Mouse (Mus musculus): Measurements from ENCODE around the gene Gja10.

Gene Gja10

DNA sequence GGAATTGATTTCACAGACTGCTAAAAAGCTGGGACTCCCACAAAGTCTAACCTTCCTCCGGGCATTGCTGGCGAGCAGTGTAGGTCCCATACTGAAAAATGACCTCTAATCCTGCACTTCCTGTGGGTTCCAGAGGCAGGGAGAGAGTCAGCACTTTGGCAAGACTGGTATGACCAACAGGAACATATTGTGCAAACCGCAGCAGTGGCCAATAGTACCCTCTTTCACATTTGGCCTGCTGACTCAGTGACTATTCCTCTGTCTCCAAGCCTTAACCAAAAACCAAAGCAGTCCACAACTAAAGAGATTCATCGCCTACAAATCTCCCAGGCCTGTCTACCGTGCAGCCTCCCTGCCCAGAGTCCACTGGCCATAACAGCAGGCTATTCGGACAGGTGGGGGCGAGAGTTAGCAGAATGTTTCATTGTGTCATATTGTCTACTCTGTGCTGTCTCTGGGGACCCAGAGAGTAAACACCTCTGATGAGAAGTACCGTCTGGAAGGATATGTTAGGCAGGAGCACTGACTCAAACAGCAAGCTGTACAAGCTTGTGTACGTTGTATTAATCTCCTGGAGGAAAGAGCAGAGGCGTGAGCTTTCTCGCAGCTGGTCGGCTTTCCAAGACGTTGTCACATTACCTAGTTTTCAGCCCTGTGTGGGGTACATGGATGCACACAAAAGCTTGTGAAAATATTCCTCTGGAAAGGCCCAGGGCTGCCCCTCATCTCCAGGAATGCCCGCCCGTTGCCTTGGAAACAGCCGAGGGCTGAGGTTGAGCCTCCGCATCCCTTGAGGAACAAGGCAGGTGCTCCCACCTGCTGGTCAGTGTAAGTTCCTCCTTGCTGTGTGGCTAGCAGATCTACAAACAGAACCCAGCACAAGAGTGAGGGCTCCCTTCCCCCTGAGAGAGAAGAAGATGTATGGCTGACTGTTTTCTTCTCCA lies 32.3 kb downstream of the Gja10 start:
- ChIA-PET CTCF (interaction anchor here in 3 of 4 experiments (0.5 to 4.5 kb wide), 5 partner anchors 8 to 33 kb away, joined by 3 to 37 read pairs (median 3); no protein-coding TSS in a partner anchor), POLR2A (interaction anchor here in 1 of 4 experiments (0.6 kb wide), 1 partner anchor 352 kb away, joined by 6 read pairs; no protein-coding TSS in a partner anchor)

- ChIA-PET POLR2A (interaction anchor here in 1 of 4 experiments (0.7 kb wide), 1 partner anchor 246 kb away, joined by 3 read pairs; no protein-coding TSS in a partner anchor), CTCF (no interaction called here)
These were observed 33.5 kb downstream of the Gja10 start for GRCm38 (mm10) chr4:32569054-32569453.

DNA sequence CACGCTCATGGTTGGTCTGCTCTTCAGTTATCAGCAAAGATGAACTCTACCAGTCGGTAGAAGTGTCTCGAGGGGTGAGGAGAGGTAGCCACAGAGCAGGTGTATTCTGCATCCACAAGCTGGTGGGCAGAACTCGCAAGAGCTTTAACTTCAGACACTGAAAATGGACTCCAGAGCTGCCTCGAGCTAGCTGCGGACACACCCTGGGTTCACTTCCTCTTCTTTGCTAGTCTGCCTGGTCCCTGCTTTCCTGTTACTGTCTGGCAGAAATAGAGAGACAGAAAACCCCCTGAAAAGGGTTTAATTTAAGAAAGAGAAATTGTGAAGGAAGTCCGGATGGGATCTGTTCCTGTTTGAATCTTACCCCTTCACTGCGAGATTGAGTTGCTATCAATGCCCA lies 37.6 kb downstream of the Gja10 start:
- ChIA-PET CTCF (interaction anchor here in 1 of 4 experiments (1.8 kb wide), 1 partner anchor 508 kb away, joined by 6 read pairs; no protein-coding TSS in a partner anchor), POLR2A (no interaction called here)

DNA sequence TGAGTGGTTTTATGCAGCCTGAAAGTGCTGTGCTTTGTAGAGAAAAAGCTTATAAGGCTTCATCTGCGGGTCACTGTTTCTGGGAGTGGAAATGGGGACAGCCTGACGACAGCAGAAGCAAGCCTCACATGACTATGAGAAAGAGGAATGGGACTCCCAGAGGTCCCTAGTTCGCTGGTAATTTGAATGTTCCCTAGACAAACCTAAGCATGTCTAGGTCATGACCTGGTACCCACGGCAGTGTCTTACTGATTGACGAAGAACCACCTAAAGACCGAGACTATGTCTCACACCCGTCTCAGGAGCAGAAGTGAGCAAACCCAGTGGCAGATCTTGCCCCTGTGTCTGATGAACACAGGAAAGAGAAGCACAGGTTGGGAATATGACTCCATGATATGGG lies 38.1 kb downstream of the Gja10 start:
- POLR2A ChIA-PET, result interaction anchor here in 2 of 4 experiments (0.6 to 1.0 kb wide), 2 partner anchors 17 to 310 kb away, joined by 5 to 11 read pairs; no protein-coding TSS in a partner anchor
- CTCF ChIA-PET, result interaction anchor here in 1 of 4 experiments (1.8 kb wide), 1 partner anchor 507 kb away, joined by 6 read pairs; no protein-coding TSS in a partner anchor

DNA sequence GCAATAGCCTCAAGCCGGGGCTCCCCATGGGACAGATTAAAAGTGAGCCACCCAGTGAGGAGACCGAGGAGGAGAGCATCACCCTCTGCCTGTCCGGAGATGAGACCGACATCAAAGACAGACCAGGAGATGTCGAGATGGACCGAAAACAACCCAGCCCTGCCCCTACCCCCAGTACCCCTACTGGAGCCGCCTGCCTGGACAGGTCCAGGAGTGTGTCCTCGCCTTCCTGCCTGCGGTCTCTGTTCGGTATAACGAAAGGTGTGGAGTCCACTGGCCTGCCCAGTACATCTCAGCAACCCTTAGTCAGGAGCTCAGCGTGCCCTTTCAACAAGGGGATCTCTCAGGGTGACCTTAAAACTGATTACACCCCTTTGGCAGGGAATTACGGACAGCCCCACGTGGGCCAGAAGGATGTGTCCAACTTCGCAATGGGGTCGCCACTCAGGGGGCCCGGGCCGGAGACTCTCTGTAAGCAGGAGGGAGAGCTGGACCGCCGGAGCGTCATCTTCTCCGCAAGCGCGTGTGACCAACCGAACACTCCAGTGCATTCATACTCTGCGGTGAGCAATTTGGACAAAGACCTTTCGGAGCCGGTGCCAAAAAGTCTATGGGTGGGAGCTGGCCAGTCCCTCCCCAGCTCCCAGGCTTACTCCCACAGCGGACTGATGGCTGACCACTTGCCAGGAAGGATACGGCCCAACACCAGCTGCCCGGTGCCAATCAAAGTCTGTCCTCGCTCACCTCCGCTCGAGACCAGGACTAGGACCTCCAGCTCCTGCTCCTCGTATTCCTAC lies 40.0 kb downstream of the Gja10 start:
- CTCF ChIA-PET, result interaction anchor here (0.5 to 3.0 kb wide), 28 partner anchors 8 to 708 kb away, joined by 3 to 37 read pairs (median 4); no protein-coding TSS in a partner anchor
- POLR2A ChIA-PET, result interaction anchor here in 3 of 4 experiments (1.0 to 2.1 kb wide), 7 partner anchors 10 to 595 kb away, joined by 3 to 5 read pairs (median 3); partner anchors contain the start of genes Bach2 (in 1 of the 3), Casp8ap2 (in 1 of the 3) and Mdn1 (in 1 of the 3)

GRCm38 (mm10) chr4:32561555-32562095 lies 40.9 kb downstream of the Gja10 start:
- CTCF ChIA-PET, result interaction anchor here (0.5 to 3.0 kb wide), 38 partner anchors 8 to 709 kb away, joined by 3 to 37 read pairs (median 4); no protein-coding TSS in a partner anchor
- POLR2A ChIA-PET, result interaction anchor here in 3 of 4 experiments (0.6 to 2.1 kb wide), 13 partner anchors 10 to 594 kb away, joined by 3 to 7 read pairs (median 3); partner anchors contain the start of genes Bach2 (in 1 of the 3), Casp8ap2 (in 1 of the 3) and Mdn1 (in 1 of the 3)

GRCm38 (mm10) chr4:32560724-32561554 lies 41.6 kb downstream of the Gja10 start:
- CTCF ChIA-PET, result interaction anchor here (0.6 to 3.0 kb wide), 31 partner anchors 9 to 634 kb away, joined by 3 to 37 read pairs (median 4); no protein-coding TSS in a partner anchor
- POLR2A ChIA-PET, result interaction anchor here in 3 of 4 experiments (0.6 to 2.1 kb wide), 11 partner anchors 9 to 593 kb away, joined by 3 to 7 read pairs (median 3); partner anchors contain the start of genes Casp8ap2 (in 1 of the 3) and Mdn1 (in 1 of the 3)

DNA sequence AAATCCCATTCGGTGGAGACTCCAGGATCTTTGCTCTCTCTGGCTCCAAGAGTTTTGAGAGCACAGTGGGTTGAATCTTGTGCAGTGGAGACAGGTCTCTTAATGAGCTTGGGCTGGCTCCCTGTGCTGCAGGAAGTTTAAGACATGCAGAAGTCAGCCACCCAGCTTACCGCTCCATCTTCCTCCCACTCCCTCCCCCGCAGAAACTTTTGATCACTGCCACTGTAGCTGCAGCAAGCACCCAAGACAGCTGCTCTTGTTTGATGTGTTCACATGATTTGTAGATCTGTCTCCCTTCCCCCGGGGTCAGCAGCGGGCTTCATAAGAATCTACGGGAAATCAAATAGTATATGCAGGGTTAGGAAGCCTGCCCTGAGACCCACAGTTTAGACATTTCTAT lies 42.3 kb downstream of the Gja10 start:
- ChIA-PET CTCF (interaction anchor here in 2 of 4 experiments (2.6 to 3.0 kb wide), 3 partner anchors 12 to 503 kb away, joined by 18 to 37 read pairs (median 20); no protein-coding TSS in a partner anchor), POLR2A (interaction anchor here in 2 of 4 experiments (1.2 to 1.8 kb wide), 3 partner anchors 56 to 503 kb away, joined by 3 to 7 read pairs (median 3); no protein-coding TSS in a partner anchor)

GRCm38 (mm10) chr4:32555506-32555905 lies 47.1 kb downstream of the Gja10 start:
- ChIA-PET POLR2A (interaction anchor here in 1 of 4 experiments (0.8 kb wide), 1 partner anchor 17 kb away, joined by 3 read pairs; no protein-coding TSS in a partner anchor), CTCF (no interaction called here)

DNA sequence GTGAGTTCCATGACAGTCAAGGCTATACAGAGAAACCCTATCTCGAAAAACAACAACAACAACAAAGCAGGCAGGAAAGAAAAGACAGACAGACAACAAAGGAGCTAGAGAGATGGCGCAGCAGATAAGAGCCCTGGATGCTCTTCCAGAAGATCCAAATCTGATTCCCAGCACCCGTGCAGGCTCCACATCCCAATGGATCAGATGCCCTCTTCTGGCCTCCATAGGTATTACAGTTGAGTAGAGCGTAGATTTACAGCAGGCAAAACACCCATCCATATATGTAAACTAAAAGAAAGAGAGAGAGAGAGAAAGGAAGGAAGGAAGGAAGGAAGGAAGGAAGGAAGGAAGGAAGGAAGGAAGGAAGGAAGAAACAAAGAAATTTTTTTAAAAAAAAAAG lies 51.2 kb downstream of the Gja10 start:
- ChIA-PET POLR2A (interaction anchor here in 2 of 4 experiments (0.6 to 1.0 kb wide), 3 partner anchors 10 to 743 kb away, joined by 4 to 9 read pairs (median 5); no protein-coding TSS in a partner anchor), CTCF (interaction anchor here (0.5 to 2.5 kb wide), 12 partner anchors 10 to 496 kb away, joined by 3 to 11 read pairs (median 4); no protein-coding TSS in a partner anchor)

DNA sequence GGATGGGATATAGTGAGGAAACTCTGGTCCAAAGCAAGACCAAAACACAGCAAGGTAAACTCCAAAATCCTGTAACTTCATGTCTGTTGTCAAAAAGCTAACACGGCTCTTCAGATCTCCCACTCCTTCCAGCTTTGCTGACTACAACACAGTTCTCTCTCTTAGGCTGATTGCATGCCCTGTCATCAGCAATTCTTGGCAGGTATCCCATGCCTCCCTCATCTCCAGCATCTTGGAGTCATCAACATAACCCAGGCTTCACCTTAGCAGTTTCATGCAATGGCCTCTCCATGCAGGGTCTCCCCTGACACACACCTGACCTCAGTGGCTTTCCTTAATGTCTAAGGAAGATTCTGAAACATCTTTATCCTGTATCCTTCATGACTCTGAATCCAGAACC lies 53.4 kb downstream of the Gja10 start:
- POLR2A ChIA-PET, result interaction anchor here in 1 of 4 experiments (2.0 kb wide), 1 partner anchor 13 kb away, joined by 5 read pairs; no protein-coding TSS in a partner anchor
- CTCF ChIA-PET, result no interaction called here

Data from embryonic stem cell, embryonic (primary cell).